Mouse (Mus musculus) thymus, postnatal 36 days (tissue): Measurements from ENCODE around the gene Vps16.

ENCODE experiments used
- DNase-seq, 2 experiments: peaks; one replicate each; pipeline ENCODE4 v3.0.0; 2022; ENCODE audit warnings: mixed read lengths in 2 of 2

Vps16 gene

GRCm38 (mm10) chr2:130466438-130466837, 42.3 kb downstream of the Vps16 start:
- DNase-seq: no peak

GRCm38 (mm10) chr2:130469366-130469765, 45.2 kb downstream of the Vps16 start:
- no peak for DNase-seq

GRCm38 (mm10) chr2:130469935-130470334, 45.8 kb downstream of the Vps16 start:
- no peak for DNase-seq

- no peak for DNase-seq
Measured at GRCm38 (mm10) chr2:130472908-130473510, 48.9 kb downstream of the Vps16 start.

- DNase-seq: no peak
Measured at GRCm38 (mm10) chr2:130475764-130476163, 51.6 kb downstream of the Vps16 start.

DNA sequence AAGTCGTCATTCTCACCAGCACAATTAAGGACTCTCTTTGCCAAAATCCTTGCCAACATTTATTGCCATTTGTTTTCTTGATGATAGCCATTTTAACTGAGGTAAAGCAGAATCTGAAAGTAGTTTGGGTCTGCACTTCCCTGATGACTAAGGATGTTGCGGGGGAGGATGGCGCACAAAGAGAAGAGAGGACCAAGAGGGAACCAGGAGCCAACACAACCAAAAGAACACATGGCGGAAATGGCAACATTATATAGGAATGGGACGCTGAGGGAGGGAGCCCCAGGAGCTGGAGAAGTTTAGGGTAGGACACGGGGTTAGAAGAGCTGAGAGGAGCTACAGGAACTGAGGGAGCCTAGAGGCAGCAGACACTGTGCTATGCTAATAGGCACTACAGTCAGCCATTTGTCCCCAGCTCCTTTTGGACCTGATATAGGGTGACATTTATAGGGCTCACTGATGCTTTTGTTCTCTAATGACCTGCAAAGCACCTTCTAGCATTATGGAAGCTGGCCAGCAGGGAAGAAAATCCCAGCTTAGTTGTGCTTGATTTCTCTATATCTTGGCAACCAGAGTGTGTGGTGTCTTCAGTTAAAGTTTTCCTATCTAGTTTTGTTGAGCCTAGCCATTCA, 52.6 kb downstream of the Vps16 start:
- DNase-seq: no peak

DNA sequence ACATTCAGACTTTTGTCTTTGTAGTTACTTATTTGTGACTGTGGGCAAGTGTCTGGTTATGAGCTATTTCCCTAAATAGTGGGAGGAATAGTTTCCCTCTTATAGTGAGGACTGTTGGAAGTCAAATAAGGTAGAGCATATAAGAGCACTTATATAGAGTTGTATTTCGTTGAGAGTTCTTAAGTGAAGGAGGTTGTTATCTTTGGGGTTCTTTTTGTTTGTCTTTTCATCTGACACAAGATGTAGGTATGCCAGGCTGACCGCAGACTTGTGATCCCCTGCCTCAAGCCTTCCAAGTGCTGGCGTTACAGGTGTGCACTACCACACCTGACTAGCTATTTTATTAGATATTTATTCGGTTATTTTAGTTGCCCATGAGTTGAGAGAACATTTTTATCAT, 58.0 kb downstream of the Vps16 start:
- no peak for DNase-seq

DNA sequence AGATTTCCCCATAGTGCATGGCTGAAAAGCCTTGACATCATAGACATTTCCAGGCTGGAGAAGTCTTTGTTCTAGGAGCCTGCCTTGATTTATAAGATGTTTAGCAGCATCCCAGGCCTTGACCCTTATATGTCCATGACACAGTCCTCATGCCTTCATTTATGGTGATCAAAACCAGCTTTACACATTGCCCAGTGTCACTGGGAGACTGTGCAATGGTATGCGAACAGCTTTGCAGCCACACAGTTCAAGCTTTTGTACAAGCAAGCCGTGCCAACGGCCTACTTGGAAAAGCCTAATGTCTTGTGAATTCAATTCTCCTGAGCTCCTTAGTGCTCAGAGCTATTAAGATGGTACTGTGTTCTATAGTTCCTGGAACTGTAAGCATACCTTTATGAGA, 58.6 kb downstream of the Vps16 start:
- no peak for DNase-seq

GRCm38 (mm10) chr2:130484206-130484605, 60.1 kb downstream of the Vps16 start:
- DNase-seq: no peak

DNA sequence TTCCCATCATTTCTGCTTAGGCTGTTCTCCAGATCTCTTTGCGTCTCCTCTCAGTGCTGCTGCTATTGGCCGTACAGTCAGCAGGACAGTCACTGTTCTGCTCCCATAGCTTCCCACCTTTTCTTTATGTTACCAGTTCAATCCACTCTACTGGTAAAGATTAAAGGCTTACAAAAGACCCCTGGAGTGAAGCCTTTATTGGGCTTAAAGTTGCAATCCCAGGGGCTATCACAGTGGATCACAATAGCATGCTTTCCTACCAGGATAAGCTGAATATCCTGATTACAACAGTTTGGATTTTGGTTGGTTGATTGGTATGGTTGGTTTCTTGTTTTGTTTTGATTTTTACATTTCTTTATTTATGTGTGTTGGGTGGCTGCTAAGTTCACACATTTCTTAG, 63.9 kb downstream of the Vps16 start:
- DNase-seq: no peak

GRCm38 (mm10) chr2:130488600-130488999, 64.5 kb downstream of the Vps16 start:
- DNase-seq: no peak

- DNase-seq: no peak
Measured at GRCm38 (mm10) chr2:130491162-130491561, 67.0 kb downstream of the Vps16 start.

DNA sequence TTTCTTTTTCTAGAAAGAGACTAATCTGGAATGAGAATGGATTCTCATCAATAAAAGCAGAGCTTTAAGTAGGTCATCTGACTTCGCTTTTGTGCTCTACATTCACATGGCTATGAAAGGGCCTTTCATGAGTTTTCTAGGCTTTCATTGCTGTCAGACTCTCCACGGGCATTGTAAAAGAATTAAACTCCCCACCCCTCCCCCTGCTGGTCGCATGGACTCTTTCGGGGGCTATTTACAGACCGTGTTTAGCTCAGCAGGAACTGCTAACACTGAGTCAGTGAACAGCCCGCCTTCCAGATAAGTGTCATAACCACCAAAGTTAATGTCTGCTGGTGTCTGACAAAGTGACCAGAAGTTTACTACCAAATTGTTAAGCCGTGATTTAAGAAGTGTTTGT, 67.4 kb downstream of the Vps16 start:
- DNase-seq: peak in 1 of 2 experiments; percentile 20
